Mouse (Mus musculus): ENCODE results near the gene Elmod3.

GRCm38 (mm10) chr6:72620920-72621319 lies 22.7 kb upstream of the Elmod3 start:
- TF ChIP-seq POLR2A (IDR thresholded peaks at IDR 0.05; ENCODE audit: low read depth, low read length), result no peak
- no peak for TF ChIP-seq EP300 (IDR thresholded peaks at IDR 0.05; ENCODE audit: low read length)
